Mouse (Mus musculus) cortical plate, adult 2 months (tissue): ENCODE measurements around the gene Rwdd2a.

ENCODE experiments used
- CTCF ChIP-seq: fragments of 200-500 bp; IDR thresholded peaks from 2 replicates; pipeline ENCODE4 v1.5.1; 2011; ENCODE audit warnings: mild to moderate bottlenecking, control low read depth, low read length; ENCODE audit not compliant: insufficient read depth; ENCODE audit errors: extremely low read depth
- POLR2A ChIP-seq: fragments of 200-500 bp; IDR thresholded peaks from 2 replicates; pipeline ENCODE4 v1.6.1; 2011; ENCODE audit warnings: mild to moderate bottlenecking, low read length, control low read depth; ENCODE audit not compliant: insufficient read depth; ENCODE audit errors: extremely low read depth

DNA sequence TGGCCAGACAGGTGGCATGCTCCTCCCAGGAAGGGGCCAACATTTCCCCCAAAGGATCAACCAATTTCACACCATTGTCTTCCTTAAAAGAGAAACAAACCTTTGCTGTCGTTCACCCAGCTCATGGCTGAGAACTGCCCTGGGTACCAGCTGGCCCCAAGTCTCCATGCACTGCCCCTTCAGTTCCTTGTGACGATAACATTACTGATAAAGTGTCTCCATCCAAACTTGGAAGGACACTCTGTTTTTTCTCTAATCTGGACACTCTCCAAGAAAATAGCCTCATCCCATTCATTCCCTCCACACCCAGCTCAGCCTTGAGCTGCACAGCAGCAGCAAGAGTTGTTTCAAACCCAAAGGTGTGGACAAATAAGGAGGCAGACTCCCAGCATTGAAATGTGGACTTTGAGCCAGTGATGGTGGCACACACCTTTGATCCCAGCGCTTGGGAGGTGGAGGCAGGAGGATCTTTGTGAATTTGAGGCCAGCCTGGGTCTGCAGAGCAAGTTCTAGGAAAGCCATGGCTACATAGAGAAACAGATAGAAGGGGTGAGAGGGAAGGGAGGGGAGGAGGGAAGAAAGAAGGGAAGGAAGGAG, 2.4 kb upstream of the Rwdd2a start:
- TF ChIP-seq CTCF (no peak), POLR2A (no peak)
